Mouse (Mus musculus) Patski (cell line): ENCODE results near the gene Arhgap11a. TPM values are rescaled to one million over a fixed set of nuclear protein-coding genes. Genes with fewer than 3 reads are reported as not detected.

ENCODE experiments used
- ATAC-seq: fragments of 100-300 bp; one replicate; pipeline ENCODE4 v1.8.0; 2021
- CTCF ChIA-PET: fragments of 350-600 bp; sonication (Branson Sonifier 250); formaldehyde crosslinking; loops from one replicate; lab custom pipeline; 2022; ENCODE audit warnings: inconsistent platforms; lab: Charles Lee
- POLR2A ChIA-PET: fragments of 350-600 bp; sonication (Branson Sonifier 250); formaldehyde crosslinking; loops from one replicate; lab custom pipeline; 2022; ENCODE audit warnings: antibody characterized with exemption, inconsistent platforms; lab: Charles Lee
- DNase-seq: peaks from one replicate; pipeline ENCODE4 v3.0.0-alpha.2; 2011; ENCODE audit warnings: low read depth, low spot score
- H3K27me3 ChIP-seq: fragments of 371-371 bp; one replicate; pipeline ENCODE4 v1.5.1; 2021
- CTCF ChIP-seq: fragments of 100-300 bp; IDR thresholded peaks from one replicate; pipeline ENCODE4 v1.5.1; 2021
- in situ Hi-C: fragments of 300-500 bp; cut with MboI; formaldehyde crosslinking; loops from 3 replicates; pipeline ENCODE4 v1.11.1; 2018; ENCODE audit warnings: low pct_unique_long_range_greater_than_20kb, mixed read lengths
- polyA plus RNA-seq: library from polyadenylated mRNA; unstranded; gene quantifications from one replicate; pipeline ENCODE4 v1.2.3, GENCODE M21; 2021

Gene Arhgap11a
- polyA plus RNA-seq, 1 experiment from 2014 or later: 30.1 TPM

GRCm38 (mm10) chr2:113845081-113845480, 3.4 kb downstream of the Arhgap11a start:
- H3K27me3 ChIP-seq: no peaks in the 10 kb centered on the region
- CTCF ChIA-PET: interaction anchor here (1.0 to 1.1 kb wide), 2 partner anchors 11 to 20 kb away, joined by 3 read pairs; no protein-coding TSS in a partner anchor
- POLR2A ChIA-PET: no interaction called here
- no peak for DNase-seq
- in situ Hi-C loops: no loop called here
- TF ChIP-seq CTCF: no peak
- no peak for ATAC-seq

- ATAC-seq: no peak
- CTCF ChIA-PET: no interaction called here
- POLR2A ChIA-PET: no interaction called here
- H3K27me3 ChIP-seq: no peaks in the 10 kb centered on the region
- in situ Hi-C loops: no loop called here
- TF ChIP-seq CTCF: no peak
- DNase-seq: no peak
Measured at GRCm38 (mm10) chr2:113841656-113842437, 6.6 kb downstream of the Arhgap11a start.

GRCm38 (mm10) chr2:113839488-113839887, 9.0 kb downstream of the Arhgap11a start:
- peak; percentile 85 for ATAC-seq
- no peak for DNase-seq
- in situ Hi-C loops: no loop called here
- no peaks in the 10 kb centered on the region for H3K27me3 ChIP-seq
- ChIA-PET CTCF (interaction anchor here (0.6 to 1.6 kb wide), 6 partner anchors 8 to 338 kb away, joined by 3 to 4 read pairs (median 3); partner anchors contain the start of gene Arhgap11a), POLR2A (interaction anchor here (0.8 kb wide), 1 partner anchor 9 kb away, joined by 3 read pairs; the partner anchor contains the start of gene Arhgap11a)
- no peak for TF ChIP-seq CTCF

- in situ Hi-C loops: no loop called here
- TF ChIP-seq CTCF: no peak
- ChIA-PET POLR2A (no interaction called here), CTCF (no interaction called here)
- DNase-seq (no peak), ATAC-seq (no peak)
- no peaks in the 10 kb centered on the region for H3K27me3 ChIP-seq
Measured at GRCm38 (mm10) chr2:113835219-113835618, 13.2 kb downstream of the Arhgap11a start.

- no peaks in the 10 kb centered on the region for H3K27me3 ChIP-seq
- no peak for TF ChIP-seq CTCF
- ChIA-PET CTCF (interaction anchor here (0.9 kb wide), 1 partner anchor 317 kb away, joined by 3 read pairs; no protein-coding TSS in a partner anchor), POLR2A (interaction anchor here (1.1 kb wide), 1 partner anchor 19 kb away, joined by 3 read pairs; the partner anchor contains the start of gene Arhgap11a)
- ATAC-seq (no peak), DNase-seq (no peak)
- in situ Hi-C loops: no loop called here
Measured at GRCm38 (mm10) chr2:113828943-113829882, 19.2 kb downstream of the Arhgap11a start, which contains the start of gene Scg5. Gene Scg5 (minus strand): TSS chr2:113829121.

GRCm38 (mm10) chr2:113828086-113828942, 20.1 kb downstream of the Arhgap11a start:
- no peaks in the 10 kb centered on the region for H3K27me3 ChIP-seq
- CTCF ChIA-PET: no interaction called here
- POLR2A ChIA-PET: interaction anchor here (1.1 kb wide), 1 partner anchor 20 kb away, joined by 3 read pairs; the partner anchor contains the start of gene Arhgap11a
- ATAC-seq (no peak), DNase-seq (no peak)
- no peak for TF ChIP-seq CTCF
- in situ Hi-C loops: no loop called here

- POLR2A ChIA-PET: interaction anchor here (0.7 kb wide), 1 partner anchor 277 kb away, joined by 4 read pairs; no protein-coding TSS in a partner anchor
- DNase-seq (no peak), ATAC-seq (no peak)
- CTCF ChIA-PET: interaction anchor here (1.0 to 1.8 kb wide), 6 partner anchors 15 to 325 kb away, joined by 3 to 6 read pairs (median 4); no protein-coding TSS in a partner anchor
- in situ Hi-C loops: no loop called here
- peak; percentile 73 for TF ChIP-seq CTCF
- H3K27me3 ChIP-seq: no peaks in the 10 kb centered on the region
Measured at GRCm38 (mm10) chr2:113823909-113824308, 24.6 kb downstream of the Arhgap11a start.

- no peak for DNase-seq
- in situ Hi-C loops: no loop called here
- no peak for TF ChIP-seq CTCF
- no peak for ATAC-seq
- POLR2A ChIA-PET: no interaction called here
- CTCF ChIA-PET: interaction anchor here (0.8 to 1.4 kb wide), 5 partner anchors 19 to 517 kb away, joined by 3 to 5 read pairs (median 3); no protein-coding TSS in a partner anchor
- H3K27me3 ChIP-seq: no peaks in the 10 kb centered on the region
Measured at GRCm38 (mm10) chr2:113822367-113822766, 26.1 kb downstream of the Arhgap11a start.

- DNase-seq (no peak), ATAC-seq (no peak)
- POLR2A ChIA-PET: no interaction called here
- H3K27me3 ChIP-seq: no peaks in the 10 kb centered on the region
- CTCF ChIA-PET: interaction anchor here (0.8 to 1.5 kb wide), 3 partner anchors 14 to 324 kb away, joined by 3 to 4 read pairs (median 3); no protein-coding TSS in a partner anchor
- TF ChIP-seq CTCF: no peak
- in situ Hi-C loops: no loop called here
Measured at GRCm38 (mm10) chr2:113821176-113821734, 27.2 kb downstream of the Arhgap11a start.
